Mouse (Mus musculus) liver, embryonic 13.5 days (tissue): ENCODE measurements around the gene Myzap. TPM values are rescaled to one million over a fixed set of nuclear protein-coding genes. Genes with fewer than 3 reads are reported as not detected.

Source experiments
- ATAC-seq: fragments of 200-750 bp; cut with Nextera tagmentation; 2 replicates; pipeline ENCODE4 v1.8.0; 2017; ENCODE audit warnings: low read depth, mild to moderate bottlenecking, moderate number of reproducible peaks, moderate library complexity
- DNase-seq: peaks from one replicate; pipeline ENCODE4 v3.0.0; 2022
- H3K27ac ChIP-seq: fragments of 300-500 bp; sonication (generic); 2 replicates; pipeline ENCODE4 v1.5.1; 2015; ENCODE audit warnings: moderate library complexity, mild to moderate bottlenecking, inconsistent platforms
- H3K27me3 ChIP-seq: fragments of 300-500 bp; sonication (generic); 2 replicates; pipeline ENCODE4 v1.6.1; 2015; ENCODE audit warnings: mild to moderate bottlenecking, inconsistent platforms
- H3K36me3 ChIP-seq: fragments of 300-500 bp; sonication (generic); 2 replicates; pipeline ENCODE4 v1.6.1; 2015; ENCODE audit warnings: mild to moderate bottlenecking, inconsistent platforms
- H3K4me1 ChIP-seq: fragments of 300-500 bp; sonication (generic); replicated peaks from 2 replicates; pipeline ENCODE4 v1.6.1; 2015; ENCODE audit warnings: inconsistent platforms
- H3K4me2 ChIP-seq: fragments of 300-500 bp; sonication (generic); 2 replicates; pipeline ENCODE4 v1.6.1; 2015; ENCODE audit warnings: inconsistent platforms, mild to moderate bottlenecking, moderate library complexity
- H3K4me3 ChIP-seq: fragments of 300-500 bp; sonication (generic); replicated peaks from 2 replicates; pipeline ENCODE4 v1.5.1; 2015; ENCODE audit warnings: mild to moderate bottlenecking, inconsistent platforms
- H3K9ac ChIP-seq: fragments of 300-500 bp; sonication (generic); 2 replicates; pipeline ENCODE4 v1.6.1; 2015; ENCODE audit warnings: mild to moderate bottlenecking, inconsistent platforms
- H3K9me3 ChIP-seq: fragments of 300-500 bp; sonication (generic); replicated peaks from 2 replicates; pipeline ENCODE4 v1.6.1; 2016; ENCODE audit warnings: inconsistent platforms
- WGBS: fragments of 180-500 bp; shearing (Covaris S2); methylation state at CpG from one replicate; pipeline ENCODE4 v1.1.7; 2015; ENCODE audit not compliant: insufficient replicate concordance; 5-methylcytosine and 5-hydroxymethylcytosine counted together
- polyA plus RNA-seq: library from polyadenylated mRNA; unstranded; fragments of >200 nt; fragmentation: Nextera tagmentation; extraction: Ambion mirVana; gene quantifications from 2 replicates; pipeline ENCODE4 v1.2.1, GENCODE M21; 2015

The Myzap gene
- polyA plus RNA-seq, 1 experiment from 2014 or later, result 3.0 TPM

DNA sequence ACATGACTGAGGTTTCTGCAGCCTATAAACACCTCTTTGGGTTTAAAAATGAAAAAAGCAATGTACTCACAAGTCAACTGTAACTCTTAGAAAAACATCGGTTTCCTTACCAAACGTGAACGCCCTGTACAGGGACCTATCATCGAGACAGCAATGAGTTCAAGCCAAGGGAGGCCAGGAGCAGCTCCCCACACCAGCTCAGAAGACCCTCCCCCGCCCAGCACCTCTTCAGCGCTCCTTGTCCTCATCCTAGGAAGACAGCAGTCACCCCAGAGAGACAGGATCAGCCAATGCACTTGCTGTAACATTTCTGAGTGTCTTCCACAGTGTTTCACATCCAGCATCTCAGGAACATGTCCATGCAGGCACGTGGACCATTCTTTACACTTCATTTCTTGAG lies 113.6 kb downstream of the Myzap start:
- Histone ChIP-seq H3K9ac (no peak overlapping the region), H3K4me2 (no peak overlapping the region), H3K4me3 (no peak overlapping the region), H3K4me1 (peaks cover 41% of the 10 kb centered on the region), H3K27me3 (no peaks in the 10 kb centered on the region), H3K9me3 (no peaks in the 10 kb centered on the region; the same call in 1 of the 2 replicates), H3K36me3 (peaks cover 96% of the 10 kb centered on the region), H3K27ac (no peak overlapping the region)
- WGBS, result 93% methylated on average over 7 of the region's 7 CpGs
- DNase-seq (no peak), ATAC-seq (no peak)

- Histone ChIP-seq H3K4me3 (no peak overlapping the region), H3K4me1 (peaks cover 22% of the 10 kb centered on the region), H3K9ac (no peak overlapping the region), H3K27me3 (no peaks in the 10 kb centered on the region), H3K4me2 (no peak overlapping the region), H3K36me3 (peaks cover 80% of the 10 kb centered on the region), H3K9me3 (no peaks in the 10 kb centered on the region; the same call in 1 of the 2 replicates), H3K27ac (no peak overlapping the region)
- WGBS, result 78% methylated on average over 3 of the region's 3 CpGs
- ATAC-seq (no peak), DNase-seq (no peak)
These were observed 115.6 kb downstream of the Myzap start for GRCm38 (mm10) chr9:71476601-71477000.

DNA sequence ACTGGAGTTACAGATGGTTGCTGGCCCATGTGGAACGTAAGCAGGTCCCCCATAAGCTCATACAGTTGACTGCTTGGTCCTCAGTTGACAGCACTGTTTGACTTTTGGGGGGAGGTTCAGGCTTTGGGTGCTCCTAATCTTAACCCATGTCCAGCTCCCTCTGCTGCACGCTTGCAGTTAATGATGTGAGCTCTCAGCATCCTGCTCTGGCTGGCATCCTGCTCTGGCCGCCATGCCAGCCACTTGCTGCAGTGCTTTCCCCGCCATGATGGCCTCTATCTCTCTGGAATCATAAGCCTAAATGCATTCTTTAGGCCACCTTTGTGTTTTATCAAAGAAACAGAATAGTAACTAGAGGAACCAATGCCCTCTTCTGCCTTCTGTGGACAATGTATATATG lies 116.6 kb downstream of the Myzap start:
- Histone ChIP-seq H3K9me3 (no peaks in the 10 kb centered on the region; the same call in 1 of the 2 replicates), H3K27ac (no peak overlapping the region), H3K36me3 (peaks cover 69% of the 10 kb centered on the region), H3K27me3 (no peaks in the 10 kb centered on the region), H3K4me2 (no peak overlapping the region), H3K9ac (no peak overlapping the region), H3K4me1 (peaks cover 12% of the 10 kb centered on the region), H3K4me3 (no peak overlapping the region)
- WGBS, result 88% methylated on average over 4 of the region's 4 CpGs
- no peak for ATAC-seq
- DNase-seq, result no peak

- Histone ChIP-seq H3K27me3 (no peaks in the 10 kb centered on the region), H3K9ac (no peak overlapping the region), H3K4me3 (no peak overlapping the region), H3K4me1 (no peaks in the 10 kb centered on the region), H3K36me3 (no peaks in the 10 kb centered on the region), H3K9me3 (no peaks in the 10 kb centered on the region), H3K4me2 (no peak overlapping the region), H3K27ac (no peak overlapping the region)
- DNase-seq (no peak), ATAC-seq (no peak)
- 71% methylated on average over 4 of the region's 4 CpGs for WGBS
These were observed 124.7 kb downstream of the Myzap start for GRCm38 (mm10) chr9:71467434-71467833.

DNA sequence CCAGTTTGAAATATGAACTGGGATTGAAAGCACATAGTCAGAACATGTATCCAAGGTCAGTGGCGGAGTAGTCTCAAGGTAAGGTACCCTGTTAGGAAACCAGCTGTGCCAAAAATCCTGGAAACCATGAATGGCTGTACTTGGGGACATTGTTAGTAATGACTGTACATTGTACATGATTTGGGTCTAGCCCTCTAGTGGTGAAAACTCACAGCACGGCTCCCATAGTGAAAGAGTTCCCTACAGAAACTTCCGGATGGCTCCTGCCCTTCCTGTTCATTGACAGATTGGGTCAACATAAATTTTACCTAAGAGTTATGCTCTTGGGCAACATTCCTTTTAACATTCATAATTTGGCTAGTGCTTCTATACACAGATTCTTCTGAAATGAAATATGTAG lies 126.0 kb downstream of the Myzap start:
- H3K9ac ChIP-seq, result no peak overlapping the region
- 66% methylated on average over 3 of the region's 3 CpGs for WGBS
- DNase-seq, result no peak
- no peak for ATAC-seq
- H3K4me1 ChIP-seq, result no peaks in the 10 kb centered on the region
- no peaks in the 10 kb centered on the region for H3K36me3 ChIP-seq
- H3K27me3 ChIP-seq, result no peaks in the 10 kb centered on the region
- no peaks in the 10 kb centered on the region for H3K9me3 ChIP-seq
- no peak overlapping the region for H3K4me2 ChIP-seq
- H3K4me3 ChIP-seq, result no peak overlapping the region
- H3K27ac ChIP-seq, result no peak overlapping the region

DNA sequence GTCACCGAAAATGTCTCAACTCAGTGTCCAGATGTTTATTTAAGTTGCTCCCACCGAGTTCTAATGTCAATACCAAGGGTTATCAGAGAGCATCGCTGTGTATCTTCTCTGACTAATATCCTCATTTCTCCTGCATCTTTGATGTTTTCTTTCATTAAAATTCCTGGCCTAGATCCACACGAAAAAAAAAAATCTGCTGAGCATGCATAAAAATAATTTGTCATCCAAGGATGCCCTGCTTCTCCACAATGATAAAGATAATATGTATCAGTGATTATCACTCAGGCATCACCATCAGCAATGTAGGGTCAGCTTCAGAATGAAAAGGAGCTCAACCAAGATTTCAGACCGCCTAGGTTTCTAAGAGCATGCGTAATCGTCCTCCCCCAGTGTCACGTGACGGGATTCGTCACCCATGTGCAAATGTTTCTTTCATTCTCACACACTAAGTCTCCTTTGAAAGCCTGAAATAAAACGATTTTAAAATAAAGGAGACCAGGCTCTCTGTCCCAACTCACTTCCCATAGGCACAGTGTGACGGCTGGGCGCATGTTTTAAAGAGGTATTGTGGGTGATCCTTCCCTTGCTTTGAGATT lies 129.0 kb downstream of the Myzap start:
- no peaks in the 10 kb centered on the region for H3K9me3 ChIP-seq
- WGBS, result 67% methylated on average over 13 of the region's 13 CpGs
- no peaks in the 10 kb centered on the region for H3K27me3 ChIP-seq

GRCm38 (mm10) chr9:71456738-71457137 lies 135.4 kb downstream of the Myzap start:
- Histone ChIP-seq H3K4me3 (no peak overlapping the region), H3K4me1 (peaks cover 9% of the 10 kb centered on the region), H3K27me3 (no peaks in the 10 kb centered on the region), H3K36me3 (no peaks in the 10 kb centered on the region), H3K4me2 (no peak overlapping the region), H3K27ac (no peak overlapping the region), H3K9me3 (no peaks in the 10 kb centered on the region), H3K9ac (no peak overlapping the region)
- 85% methylated on average over 4 of the region's 4 CpGs for WGBS
- no peak for DNase-seq
- ATAC-seq, result no peak

More for the DNA sequence above, 129.0 kb downstream of the Myzap start:
- Histone ChIP-seq H3K4me2 (no peak overlapping the region), H3K9ac (no peak overlapping the region), H3K4me1 (no peaks in the 10 kb centered on the region), H3K4me3 (no peak overlapping the region), H3K27ac (no peak overlapping the region), H3K36me3 (no peaks in the 10 kb centered on the region)
- no peak for DNase-seq
- no peak for ATAC-seq

Other genes starting within 250 kb of the Myzap start
- gene Polr2m, start 106.4 kb downstream of the Myzap start, polyA plus RNA-seq, result 153 and 162 TPM in 2 replicates
- 1.9 and 2.2 TPM in 2 replicates for gene Cgnl1, start 179.2 kb upstream of the Myzap start, polyA plus RNA-seq